ENCODE assay signal across 10 mouse cellular contexts in genomic region chr3:51727487-51727886, GRCm38 (mm10).
DNase-seq lines count a peak whose midpoint lies in the region; ATAC-seq lines count a peak whose summit lies in the region.
"Had no signal": no experiment of that assay in that cellular context is flagged by ENCODE, and none has a peak within 500 bp of the region (broad histone marks: within the 10 kb centered on the region; RNA-seq: fewer than 3 reads in every experiment).

No protein-coding gene starts in this region.

- H3K9me3 ChIP-seq in heart, embryonic 11.5 days (replicated peaks; ENCODE audit: control insufficient read depth, low read length): no peaks in the 10 kb centered on the region
- H3K9me3 ChIP-seq in kidney, embryonic 16.5 days (ENCODE audit: low read length): no peaks in the 10 kb centered on the region
- H3K9me3 ChIP-seq in limb, embryonic 15.5 days: no peaks in the 10 kb centered on the region

- H3K36me3 ChIP-seq in heart, embryonic 11.5 days (ENCODE audit: control insufficient read depth, insufficient read depth, low read length): no peaks in the 10 kb centered on the region
- no peaks in the 10 kb centered on the region for H3K36me3 ChIP-seq in kidney, embryonic 16.5 days (ENCODE audit: insufficient read depth, low read length)
- no peaks in the 10 kb centered on the region for H3K36me3 ChIP-seq in limb, embryonic 15.5 days

- H3K4me3 ChIP-seq in heart, embryonic 11.5 days (ENCODE audit: low read depth, low read length): no peak overlapping the region
- no peak overlapping the region for H3K4me3 ChIP-seq in kidney, embryonic 16.5 days (ENCODE audit: low read length)
- no peak overlapping the region for H3K4me3 ChIP-seq in limb, embryonic 15.5 days

- H3K9ac ChIP-seq in heart, embryonic 11.5 days (ENCODE audit: low read depth, low read length): no peak overlapping the region
- no peak overlapping the region for H3K9ac ChIP-seq in kidney, embryonic 16.5 days (replicated peaks; ENCODE audit: low read length)
- H3K9ac ChIP-seq in limb, embryonic 15.5 days: no peak overlapping the region

- WGBS in heart, embryonic 11.5 days (ENCODE audit: insufficient replicate concordance): 59% methylated on average over 3 of the region's 3 CpGs
- 45% methylated on average over 3 of the region's 3 CpGs for WGBS in kidney, embryonic 16.5 days
- 35% methylated on average over 3 of the region's 3 CpGs for WGBS in limb, embryonic 15.5 days

- no peak for ATAC-seq in heart, embryonic 11.5 days (replicated peaks; ENCODE audit: insufficient number of reproducible peaks, low FRiP score, low TSS enrichment)
- no peak for ATAC-seq in kidney, embryonic 16.5 days (ENCODE audit: low FRiP score, low TSS enrichment)
- no peak for ATAC-seq in limb, embryonic 15.5 days (ENCODE audit: insufficient number of reproducible peaks, low FRiP score, low TSS enrichment, low read depth)

- DNase-seq in heart, adult 9 months (ENCODE audit: low spot score in 2 of 2): no peak
- no peak for DNase-seq in kidney, adult 18-20 months
- DNase-seq in brain, adult 2 months (ENCODE audit: low read depth, low spot score): peak; percentile 79
- no peak for DNase-seq in embryo, embryonic 9.5 days (ENCODE audit: extremely low spot score)
- no peak for DNase-seq in spleen, postnatal 4 days (ENCODE audit: low spot score in 2 of 2)
- DNase-seq: thymus, postnatal 25 days had no signal

- H3K27me3 ChIP-seq in heart, embryonic 11.5 days (ENCODE audit: control insufficient read depth, insufficient read depth, low read length): no peaks in the 10 kb centered on the region
- no peaks in the 10 kb centered on the region for H3K27me3 ChIP-seq in kidney, embryonic 16.5 days (ENCODE audit: insufficient read depth, low read length)
- H3K27me3 ChIP-seq in limb, embryonic 15.5 days: no peaks in the 10 kb centered on the region
- H3K27me3 ChIP-seq: CH12.LX had no signal

- peak overlapping the region; percentile 52; the same call in 1 of the 2 replicates for H3K4me2 ChIP-seq in heart, embryonic 11.5 days
- H3K4me2 ChIP-seq in kidney, embryonic 16.5 days (replicated peaks; ENCODE audit: low read depth, low read length): no peak overlapping the region
- H3K4me2 ChIP-seq in limb, embryonic 15.5 days: no peak overlapping the region

- H3K27ac ChIP-seq in heart, embryonic 11.5 days (ENCODE audit: low read depth, low read length): peak overlapping the region; percentile 84
- peak overlapping the region; percentile 72 for H3K27ac ChIP-seq in kidney, embryonic 16.5 days (ENCODE audit: low read length)
- H3K27ac ChIP-seq in limb, embryonic 15.5 days: 0 out of 2 replicates have a peak overlapping the region, but pooled peaks have one; percentile 33

- peaks cover 54% of the 10 kb centered on the region for H3K4me1 ChIP-seq in heart, embryonic 11.5 days (ENCODE audit: control insufficient read depth, insufficient read depth, low read length)
- peaks cover 52% of the 10 kb centered on the region for H3K4me1 ChIP-seq in kidney, embryonic 16.5 days (ENCODE audit: insufficient read depth, low read length)
- H3K4me1 ChIP-seq in limb, embryonic 15.5 days: peaks cover 8% of the 10 kb centered on the region

Comparison
In these comparisons a context has a peak if more than half of its experiments do, and no peak if none do; other contexts are left out.
1. H3K27ac ChIP-seq: peak in every context shown above with its lines; median percentile 84 in heart, embryonic 11.5 days; 72 in kidney, embryonic 16.5 days; 33 in limb, embryonic 15.5 days.